Mouse (Mus musculus) T-helper 2 cell (primary cell): Measurements from ENCODE around the gene Dnah17.

Experiments used
- in situ Hi-C: fragments of 300-600 bp; cut with MboI, MseI; formaldehyde crosslinking; loops from one replicate; pipeline ENCODE4 v1.15.1; 2025; ENCODE audit warnings: high pct_unique_total_duplicates

Dnah17 gene

DNA sequence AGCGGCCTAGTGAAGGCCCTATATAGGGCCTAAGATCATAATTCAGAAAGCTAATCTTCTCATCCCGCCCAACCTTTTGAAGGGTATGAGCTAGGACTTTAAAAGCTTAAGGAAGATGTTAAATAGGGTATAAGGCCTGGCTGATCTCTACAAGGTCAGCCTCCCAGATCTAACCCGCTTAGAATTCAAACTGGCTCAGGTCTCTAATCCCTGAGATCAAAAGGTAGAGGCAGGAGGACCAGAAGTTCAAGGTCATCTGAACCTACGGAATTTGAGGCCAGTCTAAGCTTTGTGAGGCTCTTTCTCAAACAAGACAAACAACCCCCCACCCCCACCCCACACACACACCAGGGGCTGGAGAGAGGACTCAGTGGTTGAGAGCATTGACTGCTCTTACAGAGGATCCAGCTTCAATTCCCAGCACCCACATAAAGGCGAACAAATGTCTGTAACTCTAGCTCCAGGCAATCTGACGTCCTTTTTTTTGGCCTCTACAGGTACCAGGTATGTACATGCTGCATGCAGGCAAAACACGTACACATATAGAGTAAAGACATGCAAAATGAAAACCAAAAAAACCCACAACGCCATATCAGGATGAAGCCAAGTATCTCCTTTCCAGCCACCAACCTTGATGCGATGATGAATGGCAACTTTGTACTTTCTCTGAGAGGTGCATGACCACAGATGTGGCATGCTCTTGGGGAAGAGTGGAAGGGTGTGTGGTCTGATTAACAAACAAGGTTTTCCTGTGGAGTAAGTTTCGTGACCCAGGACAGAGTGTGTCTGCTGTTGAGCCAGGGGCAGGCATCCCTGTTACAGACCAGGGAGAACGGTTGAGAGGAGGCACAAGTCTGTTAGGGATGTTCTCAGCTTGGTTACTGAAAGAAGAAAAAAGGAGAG, 157.5 kb downstream of the Dnah17 start:
- in situ Hi-C loops, result no loop called here
